Mouse (Mus musculus) lung, postnatal 10 days (tissue): Measurements from ENCODE around the gene Tmem62.
"Not testable (repeated sequence)": the region's sequence is repeated elsewhere in the genome, so short reads cannot be mapped to it uniquely, and the experiment has no call there.

Experiments used
- DNase-seq: peaks from one replicate; pipeline ENCODE4 v3.0.0; 2021

Tmem62 gene

DNA sequence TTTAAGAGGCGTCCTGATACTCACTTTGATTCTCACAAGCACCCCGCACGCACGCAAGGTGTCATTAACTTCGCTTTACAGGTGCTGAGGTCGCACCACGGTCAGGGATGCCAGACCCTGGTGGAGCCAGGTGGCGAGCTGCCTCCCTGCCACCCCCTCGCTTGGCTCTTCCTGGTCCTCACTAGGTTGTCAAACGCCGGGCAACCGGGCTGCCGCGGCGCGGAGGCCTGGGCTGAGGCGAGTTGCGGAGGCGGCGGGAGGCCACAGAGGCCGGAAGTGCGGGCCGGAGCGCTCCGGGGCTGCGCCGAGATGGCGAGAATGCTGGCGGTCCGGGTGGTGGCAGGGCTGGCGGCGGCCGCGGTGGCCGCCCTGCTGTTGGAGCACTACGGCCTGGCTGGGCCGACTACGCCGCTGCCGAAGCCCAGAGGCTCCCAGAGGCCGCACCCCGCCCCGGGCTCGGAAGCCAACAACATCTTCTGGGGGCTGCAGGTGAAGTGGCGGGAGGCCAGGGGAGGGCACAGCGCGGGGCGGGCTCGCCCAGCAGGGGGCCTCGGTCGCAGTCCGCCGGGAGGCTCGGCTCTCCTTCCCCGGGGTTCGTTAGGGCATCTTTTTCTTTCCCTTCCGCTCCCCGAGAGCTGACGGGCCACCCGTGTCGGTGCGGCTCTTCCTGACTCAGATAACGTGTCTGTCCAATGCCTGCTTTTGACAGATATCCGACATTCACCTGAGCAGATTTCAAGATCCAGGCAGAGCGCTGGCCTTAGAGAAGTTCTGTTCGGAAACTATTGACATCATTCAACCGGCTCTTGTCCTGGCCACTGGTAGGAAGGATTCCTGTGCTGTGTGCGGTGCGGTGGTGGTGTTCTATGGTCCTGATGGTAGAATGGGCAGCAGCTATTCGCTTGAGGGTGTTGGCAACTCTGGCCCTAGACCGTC lies at the start of gene Tmem62:
TSS of gene Tmem62 (plus strand) at position 28 of the 936 bp plus-strand sequence.
- peak; percentile 72 for DNase-seq

DNA sequence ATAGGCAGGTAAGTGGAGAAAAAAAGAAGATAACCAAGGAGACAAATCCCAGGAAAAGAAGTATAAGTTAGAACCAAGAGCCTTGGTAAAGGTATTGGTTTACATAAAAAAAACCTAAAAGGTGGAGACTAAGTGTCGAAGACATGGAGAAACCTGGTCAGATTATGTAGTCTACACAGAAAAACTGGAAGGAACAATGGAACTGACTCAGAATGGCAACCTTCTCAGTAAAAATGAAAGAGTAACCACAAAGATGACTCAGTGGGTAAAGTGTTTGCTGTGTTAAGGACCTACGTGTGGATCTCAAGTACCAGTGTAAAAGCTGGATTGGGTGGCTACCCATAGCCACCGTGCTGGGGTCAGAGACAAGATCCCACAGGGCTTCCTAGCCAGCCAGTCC lies 43.8 kb upstream of the Tmem62 start:
- DNase-seq, result no peak

DNA sequence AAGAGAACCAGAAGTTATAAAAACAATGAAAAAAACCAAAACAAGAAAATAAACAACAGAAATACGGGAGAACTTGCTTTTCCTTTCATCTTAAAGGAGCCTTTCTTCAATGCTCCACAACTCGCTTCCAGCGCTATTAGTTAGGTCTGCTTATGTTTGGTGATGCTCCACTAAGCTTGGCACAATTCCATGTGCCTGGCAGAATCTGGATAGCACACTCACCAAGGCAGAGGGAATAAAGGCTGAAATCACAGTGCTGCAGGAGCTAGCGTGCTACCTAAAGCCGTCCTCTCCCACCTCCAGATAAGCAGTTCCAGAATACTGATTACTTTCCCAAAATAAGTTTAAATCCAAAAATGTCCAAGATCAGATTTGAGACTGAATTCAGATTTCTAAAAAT lies 25.6 kb upstream of the Tmem62 start:
- no peak for DNase-seq

DNA sequence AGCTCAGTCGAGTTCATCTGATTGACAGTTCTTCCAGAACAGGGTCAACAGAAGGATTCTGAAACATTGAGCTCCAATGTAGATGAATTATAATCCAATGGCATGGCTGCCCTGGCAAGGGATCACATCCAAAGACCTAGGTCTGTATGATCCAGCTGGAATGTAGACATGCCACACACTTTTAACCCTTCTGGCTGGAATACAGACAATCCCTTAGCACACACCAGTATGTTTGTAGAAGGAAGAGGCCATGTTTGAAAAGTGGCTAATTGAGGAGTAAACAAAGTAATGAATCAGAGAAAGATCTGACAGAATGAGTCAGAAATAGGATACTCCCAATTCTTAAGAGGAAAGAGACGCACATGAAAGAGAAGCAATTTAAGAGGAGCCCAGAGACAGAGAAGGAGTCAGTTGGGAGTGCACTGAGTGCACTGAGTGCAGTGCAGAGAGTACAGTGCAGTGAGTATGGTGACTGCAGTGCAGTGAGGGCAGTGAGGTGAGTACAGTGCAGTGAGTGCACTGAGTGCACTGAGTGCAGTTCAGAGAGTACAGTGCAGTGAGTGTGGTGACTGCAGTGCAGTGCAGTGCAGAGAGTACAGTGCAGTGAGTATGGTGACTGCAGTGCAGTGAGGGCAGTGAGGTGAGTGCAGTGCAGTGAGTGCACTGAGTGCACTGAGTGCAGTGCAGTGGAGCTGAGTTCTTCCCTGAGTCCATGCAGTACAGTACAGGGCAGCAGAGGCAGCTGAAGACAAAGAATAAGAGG lies 24.5 kb upstream of the Tmem62 start:
- DNase-seq, result no peak

DNA sequence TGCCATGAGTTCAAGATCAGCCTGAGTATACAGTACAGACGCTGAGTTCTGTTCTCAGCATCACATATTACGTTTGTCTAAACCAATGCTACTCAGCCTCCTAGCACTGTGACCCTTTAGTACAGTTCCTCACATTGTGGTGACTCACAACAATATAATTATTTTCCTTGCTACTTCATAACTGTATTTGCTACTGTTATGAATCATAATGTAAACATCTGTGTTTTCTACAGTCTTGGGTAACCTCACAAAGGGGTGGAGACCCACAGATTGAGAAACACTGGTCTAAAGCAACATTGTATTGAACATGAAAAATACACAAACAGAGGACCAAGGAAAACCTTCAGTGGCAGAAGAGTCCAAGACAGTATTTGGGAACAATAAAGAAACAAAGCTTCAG lies 17.5 kb upstream of the Tmem62 start:
- no peak for DNase-seq

DNA sequence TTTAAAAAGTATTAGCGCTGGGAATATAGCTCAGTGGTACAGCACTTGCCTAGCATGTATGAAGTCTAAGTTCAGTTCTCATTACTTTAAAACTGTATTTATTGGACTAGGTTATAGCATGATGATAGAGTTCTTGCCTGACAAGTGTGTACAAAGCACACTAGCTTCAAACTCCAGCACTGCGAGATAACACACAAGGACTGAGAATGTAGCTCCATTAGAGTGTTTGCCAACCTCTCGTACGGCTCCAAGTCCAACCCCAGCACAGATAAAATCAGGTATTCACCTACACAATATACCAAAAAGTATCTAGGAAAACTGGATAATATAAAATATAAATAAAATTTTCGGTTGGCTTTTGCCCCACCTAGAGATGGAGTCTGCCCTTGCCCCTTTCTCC lies 17.0 kb upstream of the Tmem62 start:
- DNase-seq, result no peak

DNA sequence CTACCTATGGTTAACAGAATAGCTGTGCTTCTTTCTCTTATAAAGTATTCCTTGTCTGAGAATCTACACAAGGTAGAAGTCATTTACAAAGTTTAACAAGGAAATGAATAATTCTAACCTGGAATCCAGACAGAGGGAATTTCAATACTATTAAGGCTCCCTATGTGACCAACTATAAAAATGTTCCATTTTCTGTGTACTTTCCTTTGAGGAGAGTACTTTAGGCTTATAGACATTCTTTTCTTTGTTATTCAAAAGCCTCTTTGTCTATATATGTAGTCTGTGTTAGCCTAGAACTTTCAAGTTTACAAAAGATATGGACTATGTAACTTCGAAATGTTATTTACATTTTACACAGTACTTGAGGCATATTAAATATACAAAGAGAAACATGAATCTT lies 16.6 kb upstream of the Tmem62 start:
- no peak for DNase-seq

DNA sequence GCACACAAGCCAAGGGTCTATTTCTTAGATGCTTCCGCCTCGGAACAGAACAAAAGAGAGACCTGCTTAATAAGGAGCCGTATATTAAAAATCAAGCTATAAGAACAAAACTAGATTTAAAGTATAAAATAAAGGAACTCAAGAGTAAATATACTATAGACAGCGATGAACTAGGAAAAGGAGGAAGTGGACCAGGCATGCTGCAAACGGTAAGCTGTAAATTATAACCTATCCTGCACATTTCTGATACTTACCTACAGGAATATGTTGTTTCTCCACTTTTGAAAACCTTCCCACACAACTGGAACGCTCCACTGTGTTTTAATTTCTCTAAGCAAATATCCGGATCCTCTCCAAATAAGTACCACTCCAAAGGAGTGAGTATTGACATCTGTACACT lies 13.7 kb upstream of the Tmem62 start:
- no peak for DNase-seq

DNA sequence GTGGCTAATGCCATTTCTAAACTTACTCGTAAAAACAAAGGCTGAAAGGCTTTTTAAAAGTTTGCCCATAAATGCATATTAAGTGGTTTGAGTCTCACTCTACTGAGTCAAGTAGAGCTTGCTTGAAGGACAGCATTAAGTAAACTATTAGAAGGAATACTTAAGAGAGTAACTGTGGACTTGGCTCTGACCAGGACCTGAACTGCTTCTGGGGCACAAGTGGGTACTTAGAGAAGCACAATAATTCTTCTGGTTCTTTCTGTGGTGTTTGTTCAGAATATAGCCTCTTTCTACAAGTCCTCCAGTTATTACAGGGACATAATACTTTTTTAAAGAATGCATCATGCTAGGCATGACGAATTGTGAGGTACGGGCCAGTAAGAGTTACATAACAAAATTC lies 11.3 kb upstream of the Tmem62 start:
- no peak for DNase-seq

DNA sequence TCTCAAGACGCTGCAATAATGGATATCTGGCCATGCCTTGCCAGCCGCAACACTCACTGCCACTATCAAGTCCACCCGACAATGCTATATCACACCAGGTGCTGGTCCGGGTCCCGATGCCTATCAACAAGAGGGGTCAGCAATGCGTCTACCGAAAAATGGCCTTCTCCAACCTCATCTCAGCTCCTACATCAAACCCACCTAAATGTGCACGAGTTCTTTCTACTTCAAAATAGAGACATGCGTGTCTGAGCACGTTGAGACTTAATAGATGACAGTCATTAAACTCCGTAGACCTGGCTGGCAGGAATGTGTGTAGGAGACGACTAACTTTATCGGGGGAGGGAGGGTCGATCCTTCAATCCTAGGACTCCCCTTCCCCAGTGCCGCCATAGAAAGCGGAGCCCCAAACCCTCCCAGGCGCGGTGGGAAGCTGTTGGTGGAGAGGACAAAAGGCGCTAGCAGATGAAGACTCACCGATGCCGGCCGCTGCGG lies 6.7 kb upstream of the Tmem62 start:
- no peak for DNase-seq

DNA sequence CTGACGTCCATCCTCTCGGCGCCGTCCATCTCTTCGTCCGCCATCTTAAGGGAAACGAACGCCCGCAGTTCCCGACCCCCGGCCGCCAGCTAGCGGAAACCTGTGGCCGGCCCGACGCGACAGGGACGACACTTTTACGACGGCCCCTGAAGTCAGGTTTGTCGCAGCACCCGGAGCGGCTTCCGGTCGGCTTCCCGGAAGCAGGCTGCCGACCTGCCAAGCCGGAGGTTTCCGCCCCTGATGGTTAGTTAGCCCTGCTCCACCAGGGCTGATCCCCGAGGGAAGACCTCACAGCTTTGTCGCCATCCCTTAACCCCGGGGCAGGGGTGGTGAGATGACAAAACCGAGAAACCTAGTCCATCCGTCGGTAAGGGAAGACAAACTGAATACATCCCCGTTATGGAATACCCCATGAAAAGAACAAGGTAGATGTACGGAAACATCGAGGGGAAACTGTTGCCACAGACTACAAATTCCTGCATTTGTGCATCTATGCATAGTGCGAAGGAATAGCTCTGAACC lies 6.2 kb upstream of the Tmem62 start, which contains the start of gene Ubr1:
TSS of gene Ubr1 (minus strand) at position 157 of the 522 bp plus-strand sequence.
- peak; percentile 93 for DNase-seq

DNA sequence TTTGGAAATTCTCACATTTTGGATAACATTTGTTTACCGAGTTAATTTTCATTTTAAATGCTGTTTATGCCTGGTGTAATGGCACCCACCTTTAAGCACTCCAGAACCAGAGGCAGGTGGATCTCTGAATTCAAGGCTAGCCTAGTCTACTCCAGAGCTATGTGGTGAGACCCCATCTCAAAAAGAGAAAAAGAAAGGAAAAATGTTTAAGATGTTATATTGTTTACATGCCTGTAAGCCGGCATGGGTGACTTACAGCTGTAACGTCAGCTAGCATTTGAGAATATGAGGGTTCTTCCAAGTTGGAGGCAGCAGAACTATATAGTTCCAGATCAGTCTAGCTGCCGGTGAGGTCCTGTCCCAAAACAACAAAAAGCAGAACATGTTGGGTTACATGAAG lies 5.1 kb upstream of the Tmem62 start:
- no peak for DNase-seq

DNA sequence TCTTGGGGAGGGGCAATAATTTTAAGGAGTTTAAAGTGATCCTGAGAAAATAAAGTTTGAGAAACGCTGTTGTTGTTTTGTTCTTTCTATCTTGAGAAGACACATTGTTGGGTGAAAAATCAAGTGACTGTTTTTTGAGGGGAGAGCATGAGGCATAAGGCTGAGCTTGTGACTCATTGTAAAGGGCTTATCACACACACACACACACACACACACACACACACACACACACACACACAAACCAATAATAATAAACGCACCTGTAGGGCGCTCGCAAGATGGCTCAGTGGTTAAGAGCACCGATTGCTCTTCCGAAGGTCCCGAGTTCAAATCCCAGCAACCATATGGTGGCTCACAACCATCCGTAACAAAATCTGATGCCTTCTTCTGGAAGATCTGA lies 4.6 kb upstream of the Tmem62 start:
- DNase-seq, result not testable (repeated sequence)

DNA sequence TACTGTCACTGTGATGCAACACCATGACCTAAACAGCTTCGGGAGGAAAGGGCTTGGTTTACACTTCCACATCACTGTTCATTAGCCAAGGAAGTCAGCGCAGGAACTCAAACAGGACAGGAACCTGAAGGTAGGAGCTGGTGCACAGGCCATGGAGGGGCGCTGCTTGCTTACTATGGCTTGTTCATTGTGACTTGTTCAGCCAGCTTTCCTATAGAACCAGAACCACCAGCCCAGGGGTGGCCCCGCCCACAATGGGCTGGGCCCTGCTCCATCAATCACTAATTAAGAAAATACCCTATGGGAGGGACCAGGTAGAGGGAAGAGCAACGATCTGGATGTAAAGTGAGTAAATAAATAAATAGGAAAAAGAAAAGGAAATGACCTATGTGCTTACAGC lies 3.9 kb upstream of the Tmem62 start:
- DNase-seq, result no peak

DNA sequence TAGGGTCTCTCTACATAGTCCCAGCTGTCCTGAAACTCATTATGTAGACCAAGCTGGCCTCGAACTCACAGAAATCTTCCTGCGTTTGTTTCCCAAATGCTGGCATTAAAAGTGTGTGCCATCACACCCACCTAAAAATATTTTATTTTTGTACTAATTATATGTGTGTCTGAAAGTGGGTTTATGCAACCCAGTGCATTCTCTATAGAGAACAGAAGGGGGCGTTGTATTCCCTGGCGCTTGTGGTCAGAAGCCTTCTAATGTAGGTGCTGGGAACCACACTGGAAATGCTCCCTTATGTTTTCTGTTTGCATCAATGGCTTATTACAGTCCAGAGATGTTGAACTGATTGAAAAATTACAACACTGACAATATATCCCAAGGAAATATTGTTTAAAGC lies 509 bp upstream of the Tmem62 start:
- DNase-seq, result peak; percentile 36

DNA sequence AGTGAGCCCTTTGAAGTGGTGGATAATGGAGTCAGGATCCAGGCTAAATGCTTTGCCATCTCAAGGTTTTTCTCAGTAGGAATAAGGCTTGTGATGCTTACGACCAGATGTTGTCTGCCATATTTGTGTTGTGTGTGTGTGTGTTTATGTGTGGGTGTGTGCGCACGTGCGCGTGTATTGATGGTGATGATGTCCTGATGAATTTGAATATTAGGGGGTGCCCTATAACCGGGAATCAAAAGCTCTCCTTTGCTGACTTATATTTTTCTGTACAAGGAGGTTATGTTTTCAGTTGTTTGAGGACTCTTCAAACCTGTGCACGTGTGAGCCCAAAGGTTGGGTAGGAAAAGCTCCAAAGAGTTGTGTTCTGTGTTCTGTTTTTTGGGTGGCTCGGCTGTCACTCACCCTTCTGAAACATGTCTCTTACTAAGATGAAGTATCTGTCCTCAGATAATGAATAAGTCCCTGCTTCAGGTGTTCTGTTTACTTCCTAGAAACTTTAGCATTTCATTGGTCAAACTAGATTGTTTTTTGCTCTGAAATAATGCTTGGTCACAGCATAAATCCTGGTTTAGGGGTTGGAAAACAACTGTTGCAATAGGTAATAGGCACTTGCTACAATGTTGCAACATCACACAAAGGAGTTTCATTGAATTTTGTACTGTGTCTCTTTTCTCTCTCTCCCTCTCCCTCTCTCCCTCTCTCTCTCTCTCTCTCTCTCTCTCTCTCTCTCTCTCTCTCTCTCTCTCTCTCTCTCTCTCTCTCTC lies 1.3 kb downstream of the Tmem62 start:
- DNase-seq, result no peak

DNA sequence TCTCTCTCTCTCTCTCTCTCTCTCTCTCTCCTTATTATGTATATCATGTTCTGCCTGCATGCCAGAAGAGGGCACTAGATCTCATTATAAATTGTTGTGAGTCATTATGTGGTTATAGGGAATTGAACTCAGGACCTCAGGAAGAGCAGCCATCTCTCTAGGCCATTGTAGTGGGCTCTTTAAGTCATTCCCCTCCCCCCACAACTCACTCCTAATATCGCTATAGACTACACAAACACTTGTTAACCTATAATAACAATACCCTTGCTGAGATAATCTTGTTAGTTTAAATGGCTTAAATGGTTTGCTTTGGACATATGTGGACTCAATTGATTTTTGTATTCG lies 1.8 kb downstream of the Tmem62 start:
- no peak for DNase-seq

DNA sequence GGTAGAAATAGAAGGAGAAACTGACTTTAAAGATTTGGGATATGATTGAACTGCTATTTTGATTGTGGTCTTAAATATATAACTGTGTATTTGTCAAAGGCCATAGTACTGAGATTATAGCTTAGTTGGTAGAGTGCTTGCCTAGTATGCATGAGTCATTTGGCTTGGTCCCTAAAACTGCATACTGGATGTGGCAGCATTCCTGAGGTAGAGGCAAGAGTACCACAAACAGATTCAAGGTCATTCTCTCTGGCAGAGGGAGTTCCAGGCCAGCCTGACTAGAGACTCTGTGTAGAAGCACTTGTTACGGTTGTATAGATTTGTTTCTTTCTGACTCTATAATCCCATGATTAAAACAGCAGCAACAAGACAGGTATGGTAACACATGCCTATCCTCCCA lies 3.0 kb downstream of the Tmem62 start:
- DNase-seq, result no peak

DNA sequence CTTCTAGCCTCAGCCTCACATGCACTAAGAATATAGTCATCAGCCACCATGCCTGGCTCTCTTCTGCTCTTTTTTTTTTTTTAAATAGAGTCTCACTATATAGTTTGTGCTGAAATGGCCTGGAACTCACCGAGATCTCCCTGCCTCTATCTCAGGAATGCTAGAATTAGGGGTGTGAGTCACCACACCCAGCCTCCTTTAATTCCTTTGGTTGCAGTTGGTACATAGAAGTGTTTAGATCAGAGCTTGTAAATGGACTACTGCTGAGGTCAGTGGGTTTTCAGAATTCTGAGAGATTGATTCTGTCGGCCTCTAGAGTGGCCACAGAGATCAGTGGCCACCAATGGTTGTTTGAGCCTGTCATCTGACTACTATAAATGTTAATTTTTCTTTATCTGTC lies 4.0 kb downstream of the Tmem62 start:
- no peak for DNase-seq

DNA sequence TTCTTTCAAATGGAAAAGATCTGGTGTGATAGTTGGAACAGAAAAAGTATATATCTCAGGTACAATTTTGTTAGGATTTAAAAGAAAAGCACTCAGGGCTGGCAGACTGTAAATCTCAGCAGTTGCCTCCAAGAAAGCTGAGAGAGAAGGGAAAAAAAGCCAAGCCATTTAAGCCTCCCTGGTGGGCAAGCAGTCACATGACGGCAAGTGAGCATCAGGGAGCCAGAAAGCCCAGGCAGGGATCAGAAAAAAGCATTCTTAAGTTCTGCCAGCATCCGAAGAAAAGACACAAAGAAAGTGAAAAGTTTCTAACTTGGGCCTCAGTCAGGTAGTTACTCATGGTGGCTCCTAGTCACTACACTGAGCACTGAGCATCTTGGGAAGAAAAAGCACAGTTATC lies 6.8 kb downstream of the Tmem62 start:
- DNase-seq, result no peak

DNA sequence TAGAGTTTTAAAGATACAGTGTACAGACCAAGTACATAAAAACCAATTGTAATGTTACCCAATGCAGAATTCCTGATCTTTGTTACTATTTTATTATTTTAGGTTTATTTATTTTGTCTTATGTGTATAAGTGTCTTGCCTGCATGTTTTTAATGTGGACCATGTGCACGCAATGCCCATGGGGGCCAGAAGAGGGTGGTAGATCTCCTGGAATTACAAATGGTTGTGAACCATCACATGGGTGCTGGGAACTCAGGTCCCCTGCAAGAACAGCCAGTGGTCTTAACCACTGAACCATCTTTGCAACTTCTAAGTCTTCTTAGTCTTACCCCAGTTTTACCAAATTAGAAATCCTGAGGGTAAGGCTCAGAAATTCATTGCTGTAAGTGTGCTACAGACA lies 8.4 kb downstream of the Tmem62 start:
- DNase-seq, result no peak

DNA sequence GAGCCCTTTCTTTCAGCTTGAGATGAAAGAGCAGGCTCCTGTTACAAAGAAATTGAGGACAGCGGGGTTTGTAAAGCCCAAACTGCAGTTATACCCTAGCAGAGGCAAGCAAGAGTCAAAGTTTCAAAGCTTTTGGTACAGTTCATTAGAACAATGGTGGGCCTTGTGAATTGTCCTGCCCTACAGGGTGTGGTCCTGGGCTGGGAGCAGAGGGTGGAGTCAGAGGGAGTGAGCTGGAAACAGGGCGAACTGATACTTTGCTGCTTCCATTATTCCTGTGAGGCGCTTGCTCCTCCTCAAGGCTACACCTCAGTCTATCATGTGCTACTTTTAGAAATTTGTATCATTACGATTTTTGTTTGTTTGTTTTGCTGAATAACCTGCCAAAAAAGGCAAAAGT lies 14.4 kb downstream of the Tmem62 start:
- no peak for DNase-seq

DNA sequence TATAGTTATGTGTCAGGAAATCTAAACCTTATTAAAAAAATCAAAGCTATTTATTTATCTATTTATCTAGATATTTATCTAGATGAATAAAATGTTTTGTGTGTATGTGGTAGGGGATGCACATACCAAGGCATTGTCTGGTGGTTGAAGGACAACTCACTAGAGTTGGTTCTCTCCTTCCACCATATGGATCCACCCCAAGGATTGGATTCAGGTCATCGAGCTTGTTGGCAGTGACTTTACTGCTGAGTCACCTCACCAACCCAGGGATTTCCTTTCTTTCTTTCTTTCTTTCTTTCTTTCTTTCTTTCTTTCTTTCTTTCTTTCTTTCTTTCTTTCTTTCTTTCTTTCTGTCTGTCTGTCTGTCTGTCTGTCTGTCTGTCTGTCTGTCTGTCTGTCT lies 19.8 kb downstream of the Tmem62 start:
- not testable (repeated sequence) for DNase-seq
